Mouse (Mus musculus): ENCODE data around the gene Arhgap10. TPM values are rescaled to one million over a fixed set of nuclear protein-coding genes. Genes with fewer than 3 reads are reported as not detected.
A peak's percentile ranks its signal among the peaks of the same experiment; 100 is the strongest.

Gene Arhgap10
- polyA plus RNA-seq, 1 experiment from 2014 or later, result 11.2 TPM

DNA sequence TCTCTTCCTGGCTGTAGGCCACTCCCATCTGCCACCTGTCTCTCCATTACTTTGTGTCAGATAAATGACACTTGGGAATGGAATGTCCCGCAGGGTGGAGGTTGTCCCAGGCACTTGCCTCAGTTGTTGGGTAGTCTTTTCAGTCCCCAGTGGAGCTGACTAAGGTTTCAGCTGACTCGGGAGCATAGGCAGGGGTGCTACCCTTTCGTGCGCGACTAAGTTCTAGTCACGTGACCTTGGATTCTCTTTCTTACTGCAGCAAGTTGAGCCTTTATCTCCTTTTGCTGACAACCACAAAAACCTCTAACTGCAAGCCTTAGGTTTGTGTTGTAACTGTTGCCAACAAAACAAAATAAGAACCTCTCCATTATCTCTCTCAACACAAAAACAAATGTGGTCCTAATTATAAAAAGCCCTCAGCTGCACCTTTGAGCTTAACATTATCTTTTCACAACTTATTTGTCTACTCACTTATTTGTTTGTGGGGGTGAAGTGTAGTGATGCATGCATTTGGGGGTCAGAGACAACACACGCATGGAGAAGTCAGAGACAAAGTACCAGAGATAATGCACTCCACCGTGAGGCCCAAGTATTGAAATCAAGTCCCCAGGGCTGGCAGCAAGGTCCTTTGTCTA, 16.7 kb upstream of the Arhgap10 start:
- no peak overlapping the region for H3K27ac ChIP-seq (replicated peaks)
- no peaks in the 10 kb centered on the region for H3K36me3 ChIP-seq
- no peak overlapping the region for H3K4me2 ChIP-seq (replicated peaks)
- H3K9me3 ChIP-seq, result no peaks in the 10 kb centered on the region
- ATAC-seq (ENCODE audit: low FRiP score, low read depth), result 0 out of 2 replicates have a peak, but pooled peaks have one; percentile 30
- H3K4me3 ChIP-seq, result no peak overlapping the region
- WGBS, result 73% methylated on average over 8 of the region's 8 CpGs
- no peaks in the 10 kb centered on the region for H3K4me1 ChIP-seq
- H3K27me3 ChIP-seq, result no peaks in the 10 kb centered on the region
- no peak overlapping the region for H3K9ac ChIP-seq (replicated peaks)

DNA sequence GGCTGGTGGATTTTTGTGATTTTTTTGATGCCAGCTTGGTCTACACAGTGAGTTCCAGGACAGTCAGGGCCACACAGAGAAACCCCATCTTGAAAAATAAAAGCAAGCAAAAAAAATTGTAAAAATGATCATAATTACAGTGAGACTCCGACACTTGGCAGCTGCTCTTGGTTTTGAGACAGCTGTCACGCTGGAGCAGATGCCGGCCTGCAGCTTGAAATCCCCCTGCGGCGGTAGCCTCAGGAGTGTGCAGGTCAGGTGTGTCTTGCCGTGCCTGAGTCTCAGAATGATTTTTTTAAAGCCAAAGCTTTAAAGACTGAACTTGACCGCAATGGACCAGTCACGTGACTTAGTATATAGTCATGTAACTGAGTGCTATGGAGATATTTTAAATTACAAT, 8.4 kb upstream of the Arhgap10 start:
- 88% methylated on average over 8 of the region's 8 CpGs for WGBS
- H3K27me3 ChIP-seq, result no peaks in the 10 kb centered on the region
- no peak overlapping the region for H3K4me3 ChIP-seq
- no peak for ATAC-seq (ENCODE audit: low FRiP score, low read depth)
- no peak overlapping the region for H3K27ac ChIP-seq (replicated peaks)
- H3K9ac ChIP-seq (replicated peaks), result no peak overlapping the region
- no peaks in the 10 kb centered on the region for H3K9me3 ChIP-seq
- H3K4me2 ChIP-seq (replicated peaks), result no peak overlapping the region
- no peaks in the 10 kb centered on the region for H3K36me3 ChIP-seq
- H3K4me1 ChIP-seq, result no peaks in the 10 kb centered on the region

DNA sequence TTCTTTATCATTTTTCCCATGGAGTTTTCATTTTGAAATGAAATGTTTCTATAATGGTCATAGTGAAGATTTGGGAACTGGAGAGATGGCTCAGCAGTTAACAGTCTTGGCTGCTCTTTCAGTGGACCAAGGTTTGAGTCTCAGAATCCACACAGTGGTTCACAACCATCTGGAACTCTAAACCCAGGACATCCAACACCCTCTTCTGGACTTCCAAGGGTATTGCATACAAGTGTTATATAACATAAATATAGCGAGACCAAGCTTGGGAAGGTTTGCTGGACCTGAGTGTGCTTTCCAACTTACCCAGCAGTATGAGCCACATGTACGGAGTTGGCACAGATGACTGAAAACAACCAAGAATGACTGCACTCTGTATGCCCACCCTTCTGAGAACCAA, 7.2 kb upstream of the Arhgap10 start:
- 84% methylated on average over 2 of the region's 2 CpGs for WGBS
- Histone ChIP-seq H3K4me3 (no peak overlapping the region), H3K4me2 (replicated peaks) (no peak overlapping the region), H3K9me3 (no peaks in the 10 kb centered on the region), H3K27ac (replicated peaks) (no peak overlapping the region), H3K27me3 (peaks cover 3% of the 10 kb centered on the region; the same call in 1 of the 2 replicates), H3K4me1 (no peaks in the 10 kb centered on the region), H3K36me3 (no peaks in the 10 kb centered on the region), H3K9ac (replicated peaks) (no peak overlapping the region)
- ATAC-seq (ENCODE audit: low FRiP score, low read depth), result no peak

DNA sequence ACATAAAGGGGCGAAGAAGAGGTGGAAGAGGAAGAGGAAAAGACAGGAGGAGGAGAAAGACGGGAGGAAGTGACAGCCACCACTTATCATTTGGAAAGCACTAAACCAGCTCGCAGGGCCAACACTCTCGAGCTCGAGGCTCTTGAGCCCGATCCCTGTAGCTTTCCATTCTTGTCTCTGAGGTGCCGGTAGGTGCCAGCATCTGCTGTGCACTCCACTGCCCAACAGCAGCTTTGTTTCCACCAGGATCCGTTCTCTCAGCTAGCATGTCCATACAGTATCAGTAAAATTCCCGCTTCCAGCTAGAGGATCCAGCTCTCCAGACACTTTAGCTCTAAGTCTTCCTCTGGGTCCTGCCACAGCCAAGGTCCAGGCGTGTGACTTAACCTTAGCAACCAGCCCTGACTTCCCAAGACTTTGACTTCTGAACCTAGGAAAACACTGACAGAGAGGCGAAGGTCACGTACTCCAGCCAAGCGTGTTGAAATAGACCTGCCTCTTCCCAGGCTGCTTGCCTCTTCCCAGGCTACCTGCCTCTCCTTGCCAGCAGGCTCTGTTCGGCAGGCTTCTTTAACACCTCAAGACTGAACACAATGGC, 6.4 kb upstream of the Arhgap10 start:
- 84% methylated on average over 14 of the region's 14 CpGs for WGBS

GRCm38 (mm10) chr8:77522984-77523383, 5.2 kb upstream of the Arhgap10 start:
- no peak for ATAC-seq (ENCODE audit: low FRiP score, low read depth)
- Histone ChIP-seq H3K27ac (replicated peaks) (no peak overlapping the region), H3K4me1 (0 out of 2 replicates have a peak, but pooled peaks cover 2% of the 10 kb centered on the region), H3K4me2 (replicated peaks) (no peak overlapping the region), H3K36me3 (no peaks in the 10 kb centered on the region), H3K4me3 (no peak overlapping the region), H3K9me3 (no peaks in the 10 kb centered on the region), H3K9ac (replicated peaks) (no peak overlapping the region), H3K27me3 (peaks cover 14% of the 10 kb centered on the region; the same call in 1 of the 2 replicates)
- WGBS, result 91% methylated on average over 8 of the region's 8 CpGs

More for the DNA sequence above, 6.4 kb upstream of the Arhgap10 start:
- H3K9ac ChIP-seq (replicated peaks), result no peak overlapping the region
- H3K27me3 ChIP-seq, result peaks cover 11% of the 10 kb centered on the region; the same call in 1 of the 2 replicates
- no peaks in the 10 kb centered on the region for H3K36me3 ChIP-seq
- ATAC-seq (ENCODE audit: low FRiP score, low read depth), result no peak
- no peak overlapping the region for H3K4me2 ChIP-seq (replicated peaks)
- no peak overlapping the region for H3K4me3 ChIP-seq
- H3K9me3 ChIP-seq, result no peaks in the 10 kb centered on the region
- no peak overlapping the region for H3K27ac ChIP-seq (replicated peaks)
- H3K4me1 ChIP-seq, result no peaks in the 10 kb centered on the region

DNA sequence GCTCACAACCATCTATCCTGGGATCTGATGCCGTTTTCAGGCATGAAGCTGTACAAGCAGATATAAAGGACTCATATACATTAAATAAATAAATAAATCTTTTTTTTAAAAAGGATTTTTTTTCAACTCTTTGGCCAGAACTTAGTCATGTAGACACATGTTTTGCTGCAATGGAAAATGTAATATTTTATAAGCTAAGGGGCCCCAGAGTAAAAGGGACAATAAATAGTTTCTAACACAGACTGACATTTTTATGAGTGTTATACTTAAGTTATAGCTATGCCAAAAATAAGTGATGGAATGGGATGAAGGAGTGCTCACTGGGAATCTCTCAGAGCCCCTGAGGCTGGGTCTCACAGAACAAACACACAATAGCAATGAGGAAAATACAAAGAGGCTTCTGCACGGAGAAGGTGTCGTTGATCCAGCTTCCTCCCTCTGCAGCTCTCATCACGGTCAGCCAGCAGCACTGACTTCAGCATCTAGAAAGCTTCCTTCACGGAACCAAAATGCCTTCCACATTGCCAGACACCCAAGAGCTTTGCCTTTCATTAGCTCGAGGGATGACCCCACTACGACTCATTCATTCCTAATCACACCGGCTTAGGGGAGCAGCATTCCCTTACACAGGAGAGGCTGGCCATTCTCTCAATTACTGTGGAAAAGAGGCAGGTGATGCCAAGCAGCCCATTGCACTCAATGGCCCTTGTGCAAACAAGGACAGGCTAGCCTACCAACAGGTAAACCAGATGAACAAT, 3.5 kb upstream of the Arhgap10 start:
- WGBS, result 80% methylated on average over 8 of the region's 8 CpGs
- no peak overlapping the region for H3K27ac ChIP-seq (replicated peaks)
- H3K27me3 ChIP-seq, result peaks cover 17% of the 10 kb centered on the region
- H3K36me3 ChIP-seq, result no peaks in the 10 kb centered on the region
- no peak overlapping the region for H3K9ac ChIP-seq (replicated peaks)
- no peaks in the 10 kb centered on the region for H3K9me3 ChIP-seq
- no peak for ATAC-seq (ENCODE audit: low FRiP score, low read depth)
- no peak overlapping the region for H3K4me3 ChIP-seq
- H3K4me2 ChIP-seq (replicated peaks), result no peak overlapping the region
- peaks cover 7% of the 10 kb centered on the region for H3K4me1 ChIP-seq

- no peak for ATAC-seq (ENCODE audit: low FRiP score, low read depth)
- peaks cover 23% of the 10 kb centered on the region for H3K27me3 ChIP-seq
- H3K36me3 ChIP-seq, result no peaks in the 10 kb centered on the region
- H3K9me3 ChIP-seq, result no peaks in the 10 kb centered on the region
- 95% methylated on average over 4 of the region's 4 CpGs for WGBS
- no peak overlapping the region for H3K9ac ChIP-seq (replicated peaks)
- no peak overlapping the region for H3K27ac ChIP-seq (replicated peaks)
- no peak overlapping the region for H3K4me3 ChIP-seq
- H3K4me2 ChIP-seq (replicated peaks), result no peak overlapping the region
- peaks cover 7% of the 10 kb centered on the region for H3K4me1 ChIP-seq
Measured at GRCm38 (mm10) chr8:77520601-77521000, 2.8 kb upstream of the Arhgap10 start.

DNA sequence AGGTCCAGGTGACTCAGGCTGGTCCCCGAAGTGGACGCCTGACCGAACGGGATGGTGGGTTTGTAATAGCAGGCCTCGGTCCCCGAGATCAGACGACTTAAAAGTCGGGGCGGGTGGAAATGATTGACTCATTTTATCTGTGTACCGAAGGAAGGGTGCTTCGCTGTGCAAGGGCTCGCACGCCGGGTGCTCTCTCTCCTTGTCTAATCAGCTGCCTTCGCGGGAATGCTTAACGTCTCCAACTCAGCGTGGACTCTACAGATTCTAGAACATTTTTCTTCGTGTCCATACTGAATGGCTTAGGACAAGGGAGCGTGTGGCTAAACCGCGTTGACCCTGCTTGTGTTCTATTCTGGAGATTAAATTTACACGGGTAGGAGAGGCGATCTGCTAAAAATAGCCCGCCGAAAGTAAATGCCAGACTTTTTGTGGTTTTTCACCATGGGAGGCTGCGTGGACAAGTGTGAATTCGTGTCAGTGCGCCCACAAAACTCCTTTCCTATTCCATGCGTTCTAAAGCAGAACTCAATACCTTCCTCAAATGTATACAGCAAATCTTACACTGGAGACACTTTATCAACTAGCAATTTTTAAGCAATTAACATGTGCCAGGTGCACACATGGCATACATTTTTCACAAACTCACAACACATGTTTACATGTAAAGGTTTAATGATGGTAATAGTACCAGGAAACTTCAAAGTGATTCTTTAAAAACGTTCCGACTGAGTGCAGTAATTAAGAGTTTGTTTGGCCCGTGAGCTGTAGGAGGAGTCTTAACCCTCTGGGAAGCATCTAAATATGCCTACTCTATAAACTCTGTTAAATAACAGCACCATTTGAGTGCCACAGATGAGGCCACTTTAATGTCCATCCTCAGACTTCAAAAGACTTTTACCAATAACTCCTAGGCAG, 705 bp upstream of the Arhgap10 start:
- H3K4me3 ChIP-seq, result peak overlapping the region; percentile 67
- H3K27me3 ChIP-seq, result peaks cover 39% of the 10 kb centered on the region
- H3K4me1 ChIP-seq, result peaks cover 7% of the 10 kb centered on the region

DNA sequence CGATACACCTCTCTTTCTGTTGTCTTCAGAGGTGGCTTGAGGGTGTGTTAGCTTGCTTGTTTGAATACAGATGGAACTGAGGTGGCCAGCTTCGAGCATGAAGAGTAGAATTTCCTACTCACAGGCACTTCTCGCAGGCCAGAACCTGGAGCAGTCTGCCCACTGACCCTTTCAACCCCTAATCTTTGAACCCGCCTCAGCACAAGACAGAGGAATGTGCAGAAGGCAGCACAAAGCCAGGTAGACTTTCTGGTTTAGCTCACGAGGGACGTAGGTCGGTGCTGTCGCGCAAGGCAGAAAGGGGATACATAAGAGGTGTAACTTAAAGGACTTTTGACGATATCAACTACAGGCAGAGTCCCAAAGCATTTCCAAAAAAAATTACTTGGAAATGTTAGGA, 908 bp downstream of the Arhgap10 start:
- Histone ChIP-seq H3K27ac (replicated peaks) (no peak overlapping the region), H3K36me3 (no peaks in the 10 kb centered on the region), H3K4me3 (peak overlapping the region; percentile 67), H3K9ac (replicated peaks) (peak overlapping the region; percentile 70), H3K4me2 (replicated peaks) (peak overlapping the region; percentile 90), H3K9me3 (no peaks in the 10 kb centered on the region), H3K4me1 (peaks cover 12% of the 10 kb centered on the region), H3K27me3 (peaks cover 45% of the 10 kb centered on the region)
- WGBS, result 9% methylated on average over 10 of the region's 10 CpGs
- no peak for ATAC-seq (ENCODE audit: low FRiP score, low read depth)

More for the DNA sequence above, 705 bp upstream of the Arhgap10 start:
- Histone ChIP-seq H3K36me3 (no peaks in the 10 kb centered on the region), H3K4me2 (replicated peaks) (peak overlapping the region; percentile 90), H3K9me3 (no peaks in the 10 kb centered on the region), H3K9ac (replicated peaks) (peak overlapping the region; percentile 70), H3K27ac (replicated peaks) (0 out of 2 replicates have a peak overlapping the region, but pooled peaks have one; percentile 10)
- 8% methylated on average over 33 of the region's 33 CpGs for WGBS
- peak; percentile 55 for ATAC-seq (ENCODE audit: low FRiP score, low read depth)

DNA sequence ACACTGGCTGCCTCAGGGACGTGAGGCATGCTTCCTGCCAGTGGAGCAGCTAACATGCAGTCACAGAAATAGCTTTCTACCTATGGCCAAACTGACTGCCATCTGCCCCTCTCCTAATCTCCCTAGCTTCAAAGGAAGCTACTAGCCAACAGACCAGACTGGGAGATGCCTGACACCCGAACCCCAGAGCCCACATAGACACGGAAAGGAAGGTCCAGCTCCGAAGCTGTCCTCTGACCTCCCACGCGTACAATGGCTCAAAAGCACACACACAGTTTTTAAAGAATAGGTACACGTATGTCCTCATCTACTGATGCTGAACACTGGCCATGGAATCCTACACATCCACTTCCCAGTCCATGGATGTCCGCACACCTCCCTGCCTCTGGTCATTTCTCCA, 2.0 kb downstream of the Arhgap10 start:
- Histone ChIP-seq H3K4me1 (peaks cover 14% of the 10 kb centered on the region), H3K4me3 (no peak overlapping the region), H3K9me3 (no peaks in the 10 kb centered on the region), H3K9ac (replicated peaks) (no peak overlapping the region), H3K27ac (replicated peaks) (no peak overlapping the region), H3K4me2 (replicated peaks) (no peak overlapping the region), H3K36me3 (no peaks in the 10 kb centered on the region), H3K27me3 (peaks cover 45% of the 10 kb centered on the region)
- WGBS, result 66% methylated on average over 8 of the region's 8 CpGs
- ATAC-seq (ENCODE audit: low FRiP score, low read depth), result no peak

GRCm38 (mm10) chr8:77515201-77515600, 2.6 kb downstream of the Arhgap10 start:
- Histone ChIP-seq H3K4me3 (no peak overlapping the region), H3K4me2 (replicated peaks) (no peak overlapping the region), H3K27ac (replicated peaks) (no peak overlapping the region), H3K27me3 (peaks cover 48% of the 10 kb centered on the region), H3K4me1 (peaks cover 14% of the 10 kb centered on the region), H3K9ac (replicated peaks) (no peak overlapping the region), H3K36me3 (no peaks in the 10 kb centered on the region), H3K9me3 (no peaks in the 10 kb centered on the region)
- 94% methylated on average over 8 of the region's 8 CpGs for WGBS
- no peak for ATAC-seq (ENCODE audit: low FRiP score, low read depth)

Measured in midbrain, embryonic 12.5 days (tissue).